Mouse (Mus musculus) kidney, embryonic 14.5 days (tissue): ENCODE measurements around the gene Sf3b1. TPM values are rescaled to one million over a fixed set of nuclear protein-coding genes. Genes with fewer than 3 reads are reported as not detected.
"Not testable (repeated sequence)": the region's sequence is repeated elsewhere in the genome, so short reads cannot be mapped to it uniquely, and the experiment has no call there.

Experiments used
- ATAC-seq: fragments of 200-750 bp; cut with Nextera tagmentation; 2 replicates; pipeline ENCODE4 v1.8.0; 2017; ENCODE audit warnings: moderate number of reproducible peaks, mild to moderate bottlenecking, moderate TSS enrichment, moderate library complexity; ENCODE audit not compliant: low FRiP score, low TSS enrichment
- H3K27ac ChIP-seq: fragments of 300-500 bp; sonication (generic); 2 replicates; pipeline ENCODE4 v1.5.1; 2014; ENCODE audit warnings: low read depth, mild to moderate bottlenecking, low read length, moderate library complexity, mixed read lengths
- H3K27me3 ChIP-seq: fragments of 300-500 bp; sonication (generic); 2 replicates; pipeline ENCODE4 v1.6.1; 2014; ENCODE audit warnings: mild to moderate bottlenecking, low read length; ENCODE audit not compliant: control insufficient read depth, insufficient read depth
- H3K36me3 ChIP-seq: fragments of 300-500 bp; sonication (generic); 2 replicates; pipeline ENCODE4 v1.6.1; 2014; ENCODE audit warnings: low read length, mixed read lengths; ENCODE audit not compliant: control insufficient read depth, insufficient read depth
- H3K4me1 ChIP-seq: fragments of 300-500 bp; sonication (generic); 2 replicates; pipeline ENCODE4 v1.6.1; 2014; ENCODE audit warnings: low read length, mixed read lengths; ENCODE audit not compliant: control insufficient read depth, insufficient read depth
- H3K4me2 ChIP-seq: fragments of 300-500 bp; sonication (generic); replicated peaks from 2 replicates; pipeline ENCODE4 v1.6.1; 2014; ENCODE audit warnings: low read depth, mild to moderate bottlenecking, low read length
- H3K4me3 ChIP-seq: fragments of 300-500 bp; sonication (generic); 2 replicates; pipeline ENCODE4 v1.5.1; 2014; ENCODE audit warnings: mild to moderate bottlenecking, low read length
- H3K9ac ChIP-seq: fragments of 300-500 bp; sonication (generic); 2 replicates; pipeline ENCODE4 v1.6.1; 2014; ENCODE audit warnings: low read depth, mild to moderate bottlenecking, low read length, moderate library complexity
- H3K9me3 ChIP-seq: fragments of 300-500 bp; sonication (generic); 2 replicates; pipeline ENCODE4 v1.6.1; 2016; ENCODE audit warnings: low read length; ENCODE audit not compliant: control insufficient read depth
- WGBS: fragments of 180-500 bp; shearing (Covaris S2); extraction: QIAGEN DNeasy Blood & Tissue Kit; methylation state at CpG from one replicate; pipeline ENCODE4 v1.1.7; 2014; 5-methylcytosine and 5-hydroxymethylcytosine counted together
- polyA plus RNA-seq: library from polyadenylated mRNA; unstranded; fragments of >200 nt; fragmentation: Nextera tagmentation; extraction: Ambion mirVana; gene quantifications from 2 replicates; pipeline ENCODE4 v1.2.1, GENCODE M21; 2014

The Sf3b1 gene
- polyA plus RNA-seq = 309 and 336 TPM in 2 replicates

- Histone ChIP-seq H3K9me3 (no peaks in the 10 kb centered on the region), H3K4me3 (peak within 1 kb of the TSS; percentile 99), H3K4me2 (peak within 1 kb of the TSS; percentile 51), H3K36me3 (no peaks in the 10 kb centered on the region), H3K27ac (peak within 1 kb of the TSS; percentile 93), H3K27me3 (no peaks in the 10 kb centered on the region), H3K9ac (peak within 1 kb of the TSS; percentile 99), H3K4me1 (peaks cover 2% of the 10 kb centered on the region; the same call in 1 of the 2 replicates)
- 2% methylated on average over 46 of the region's 46 CpGs for WGBS
- peak; percentile 99 for ATAC-seq
These were observed at the start of gene Sf3b1 for GRCm38 (mm10) chr1:55027253-55027801. Sf3b1 (minus strand) TSS chr1:55027481.

- no peaks in the 10 kb centered on the region for H3K27me3 ChIP-seq
- no peak overlapping the region for H3K4me3 ChIP-seq
- no peak overlapping the region for H3K27ac ChIP-seq
- H3K9me3 ChIP-seq = no peaks in the 10 kb centered on the region
- no peaks in the 10 kb centered on the region for H3K4me1 ChIP-seq
- H3K4me2 ChIP-seq = no peak overlapping the region
- no peak overlapping the region for H3K9ac ChIP-seq
- no peak for ATAC-seq
- H3K36me3 ChIP-seq = peaks cover 51% of the 10 kb centered on the region
These were observed 49.1 kb upstream of the Sf3b1 start for GRCm38 (mm10) chr1:55076395-55076743.

GRCm38 (mm10) chr1:55075652-55076394, 48.5 kb upstream of the Sf3b1 start:
- no peak overlapping the region for H3K4me3 ChIP-seq
- no peaks in the 10 kb centered on the region for H3K9me3 ChIP-seq
- H3K36me3 ChIP-seq = peaks cover 46% of the 10 kb centered on the region
- no peak for ATAC-seq
- H3K27me3 ChIP-seq = no peaks in the 10 kb centered on the region
- no peaks in the 10 kb centered on the region for H3K4me1 ChIP-seq
- no peak overlapping the region for H3K9ac ChIP-seq
- WGBS = 72% methylated on average over 5 of the region's 5 CpGs
- no peak overlapping the region for H3K27ac ChIP-seq
- H3K4me2 ChIP-seq = no peak overlapping the region

GRCm38 (mm10) chr1:55074757-55075156, 47.5 kb upstream of the Sf3b1 start:
- Histone ChIP-seq H3K36me3 (peaks cover 36% of the 10 kb centered on the region), H3K9me3 (no peaks in the 10 kb centered on the region), H3K4me1 (no peaks in the 10 kb centered on the region), H3K27ac (no peak overlapping the region), H3K4me3 (no peak overlapping the region), H3K4me2 (no peak overlapping the region), H3K27me3 (no peaks in the 10 kb centered on the region), H3K9ac (no peak overlapping the region)
- 52% methylated on average over 2 of the region's 2 CpGs for WGBS
- no peak; the same call in 1 of the 2 replicates for ATAC-seq

- not testable (repeated sequence) for H3K4me2 ChIP-seq, H3K4me3 ChIP-seq, H3K9ac ChIP-seq, H3K9me3 ChIP-seq, ATAC-seq, H3K27ac ChIP-seq, H3K27me3 ChIP-seq, H3K4me1 ChIP-seq
- H3K36me3 ChIP-seq = peaks cover 17% of the 10 kb centered on the region
These were observed 45.0 kb upstream of the Sf3b1 start for GRCm38 (mm10) chr1:55072328-55072727.

- Histone ChIP-seq H3K4me1 (no peaks in the 10 kb centered on the region), H3K9me3 (no peaks in the 10 kb centered on the region), H3K36me3 (peaks cover 15% of the 10 kb centered on the region), H3K4me2 (no peak overlapping the region), H3K27ac (no peak overlapping the region), H3K9ac (no peak overlapping the region), H3K27me3 (no peaks in the 10 kb centered on the region), H3K4me3 (no peak overlapping the region)
- WGBS = 91% methylated on average over 4 of the region's 4 CpGs
- no peak for ATAC-seq
These were observed 34.5 kb upstream of the Sf3b1 start for GRCm38 (mm10) chr1:55061772-55062171.

GRCm38 (mm10) chr1:55061099-55061498, 33.8 kb upstream of the Sf3b1 start:
- Histone ChIP-seq H3K36me3 (peaks cover 12% of the 10 kb centered on the region), H3K4me2 (no peak overlapping the region), H3K9me3 (no peaks in the 10 kb centered on the region), H3K4me3 (no peak overlapping the region), H3K27ac (no peak overlapping the region), H3K27me3 (no peaks in the 10 kb centered on the region), H3K9ac (no peak overlapping the region), H3K4me1 (no peaks in the 10 kb centered on the region)
- ATAC-seq = no peak
- WGBS = 90% methylated on average over 5 of the region's 5 CpGs

- not testable (repeated sequence) for H3K9ac ChIP-seq, H3K4me3 ChIP-seq, H3K27me3 ChIP-seq, H3K36me3 ChIP-seq, H3K4me1 ChIP-seq, ATAC-seq, H3K9me3 ChIP-seq, H3K27ac ChIP-seq, H3K4me2 ChIP-seq
- WGBS = 82% methylated on average over 2 of the region's 3 CpGs
These were observed 31.1 kb upstream of the Sf3b1 start for GRCm38 (mm10) chr1:55058383-55058782.

- WGBS = 81% methylated on average over 5 of the region's 5 CpGs
- H3K4me1 ChIP-seq = 0 out of 2 replicates have a peak, but pooled peaks cover 3% of the 10 kb centered on the region
- no peaks in the 10 kb centered on the region for H3K36me3 ChIP-seq
- H3K27ac ChIP-seq = no peak overlapping the region
- H3K9ac ChIP-seq = no peak overlapping the region
- H3K4me3 ChIP-seq = no peak overlapping the region
- H3K4me2 ChIP-seq = no peak overlapping the region
- no peaks in the 10 kb centered on the region for H3K27me3 ChIP-seq
- no peaks in the 10 kb centered on the region for H3K9me3 ChIP-seq
- no peak for ATAC-seq
These were observed 28.2 kb upstream of the Sf3b1 start for GRCm38 (mm10) chr1:55055322-55056115.
